Mouse (Mus musculus) myocyte (in vitro differentiated cells): ENCODE measurements around the gene Gm49373.

Source experiments
- POLR2A ChIP-seq: IDR thresholded peaks from one replicate; pipeline ENCODE4 v1.6.1; 2011; ENCODE audit warnings: low read depth, mild to moderate bottlenecking, control low read depth, moderate library complexity; ENCODE audit not compliant: insufficient read length
- POLR2AphosphoS2 ChIP-seq: IDR thresholded peaks from one replicate; pipeline ENCODE4 v1.6.1; 2011; ENCODE audit warnings: low read depth, control low read depth; ENCODE audit not compliant: insufficient read length

GRCm38 (mm10) chr9:21075625-21076024 lies 2.7 kb upstream of the Gm49373 start:
- TF ChIP-seq POLR2A (no peak), POLR2AphosphoS2 (no peak)
